Mouse (Mus musculus): ENCODE results near the gene Nfkbie. TPM values are rescaled to one million over a fixed set of nuclear protein-coding genes. Genes with fewer than 3 reads are reported as not detected.

The Nfkbie gene
- total RNA-seq, 4 experiments from 2014 or later, result 4.2 to 6.4 (median 5.6) TPM

- no peak for DNase-seq
Measured at GRCm38 (mm10) chr17:45598891-45599290, 43.4 kb downstream of the Nfkbie start.

DNA sequence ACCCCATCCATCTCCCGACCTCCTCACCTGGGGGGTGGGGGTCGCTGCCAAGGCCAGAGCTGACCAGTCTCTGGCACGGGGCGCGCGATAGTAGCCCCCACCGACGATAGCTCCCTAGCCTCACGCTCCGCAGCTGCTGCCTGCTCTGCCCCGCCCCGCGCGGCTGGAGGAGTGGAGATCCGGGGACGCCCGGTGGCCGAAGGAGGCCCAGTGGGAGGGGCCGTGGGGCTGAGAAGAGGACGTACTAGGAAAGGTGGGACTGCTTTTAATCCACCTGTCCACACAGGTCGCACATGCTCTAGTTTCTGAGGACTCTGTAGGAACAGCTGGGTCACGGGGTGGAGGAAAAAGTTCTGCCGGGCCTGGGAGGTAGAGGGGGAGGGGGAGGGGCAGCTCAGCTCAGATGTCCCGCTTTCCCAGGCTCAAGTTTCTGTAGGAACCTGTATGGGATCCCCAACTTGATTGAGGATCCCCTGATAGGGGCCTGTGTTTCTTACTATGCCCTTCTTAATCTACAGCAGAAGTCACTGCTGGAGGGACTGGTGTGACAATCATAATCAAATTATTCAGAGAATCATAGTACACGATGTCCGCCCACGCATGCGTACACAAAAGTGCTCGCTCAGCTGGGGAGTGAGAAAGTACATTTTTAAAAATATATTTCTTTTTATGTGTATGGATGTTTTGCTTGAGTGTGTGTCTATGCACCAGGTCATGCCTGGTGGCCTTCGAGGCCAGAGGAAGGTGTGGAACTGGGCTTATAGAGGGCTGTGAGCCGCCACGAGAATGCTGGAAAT, 44.1 kb downstream of the Nfkbie start, which contains the start of gene Slc29a1:
Slc29a1 (minus strand) TSS at position 161 of the 797 bp plus-strand sequence.
- DNase-seq, result no peak

DNA sequence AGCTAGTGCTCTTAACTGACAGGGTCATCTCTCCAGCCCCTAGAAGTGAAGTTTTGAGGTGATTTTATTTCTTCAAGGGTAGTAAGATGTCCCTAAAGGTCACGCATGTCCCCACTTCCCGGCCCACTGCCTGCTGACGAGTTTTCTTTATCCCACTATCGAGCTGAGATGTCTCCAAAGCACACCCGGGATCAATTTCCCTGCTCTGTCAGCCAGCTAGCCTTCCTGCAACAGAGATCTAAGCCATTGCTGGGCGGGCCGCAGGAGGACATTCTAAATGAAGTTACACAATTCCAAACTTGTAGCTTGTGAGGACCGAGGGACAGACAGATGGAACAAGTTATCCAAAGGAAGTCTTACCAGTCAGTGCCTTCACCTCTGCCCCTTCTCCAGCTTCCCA, 44.8 kb downstream of the Nfkbie start:
- DNase-seq, result no peak

- DNase-seq, result no peak
Measured at GRCm38 (mm10) chr17:45601325-45601724, 45.8 kb downstream of the Nfkbie start.

DNA sequence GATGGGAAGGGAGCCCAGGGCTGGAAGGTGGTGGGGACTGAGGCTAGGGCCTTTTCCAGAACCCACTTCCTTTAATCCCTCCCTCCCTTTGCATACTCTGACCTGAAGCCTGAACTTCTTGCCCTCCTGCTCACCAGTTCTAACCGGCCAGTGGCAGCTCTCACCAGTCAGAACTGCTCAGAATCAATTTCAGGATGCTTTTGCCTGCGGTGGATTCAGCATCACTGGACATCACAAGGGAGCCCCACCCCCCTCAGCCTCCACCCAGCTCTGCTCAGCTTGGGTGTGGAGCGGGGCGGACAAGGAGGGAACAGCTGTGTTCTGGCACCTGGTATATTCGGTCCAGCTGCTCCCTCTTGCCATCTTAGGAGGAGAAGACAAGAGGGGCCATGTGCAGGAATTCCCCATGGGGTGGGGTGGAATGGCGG, 46.4 kb downstream of the Nfkbie start, which contains the start of gene Mymx:
Mymx (minus strand) TSS at position 226 of the 428 bp plus-strand sequence.
- no peak for DNase-seq

GRCm38 (mm10) chr17:45602984-45603383, 47.5 kb downstream of the Nfkbie start:
- DNase-seq, result no peak

- DNase-seq, result no peak
Measured at GRCm38 (mm10) chr17:45606992-45607879, 51.7 kb downstream of the Nfkbie start.

DNA sequence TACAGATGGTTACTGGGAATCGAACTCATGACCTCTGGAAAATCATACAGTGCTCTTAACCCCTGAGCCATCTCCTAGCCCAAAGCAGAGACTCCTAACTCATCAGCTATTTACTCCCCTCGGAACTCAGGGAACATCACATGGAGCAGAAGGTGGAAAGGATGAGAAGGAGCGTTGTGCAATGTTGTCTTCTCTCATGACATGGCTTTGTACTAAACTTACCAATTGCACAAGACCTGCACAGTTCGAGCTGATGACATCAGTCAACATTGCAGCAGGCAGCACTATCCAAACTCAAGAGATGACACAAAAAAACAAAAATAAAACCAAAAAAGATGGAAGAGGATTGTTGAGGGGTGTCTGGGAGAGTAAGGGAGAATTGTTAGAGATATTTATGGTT, 52.9 kb downstream of the Nfkbie start:
- DNase-seq, result no peak

DNA sequence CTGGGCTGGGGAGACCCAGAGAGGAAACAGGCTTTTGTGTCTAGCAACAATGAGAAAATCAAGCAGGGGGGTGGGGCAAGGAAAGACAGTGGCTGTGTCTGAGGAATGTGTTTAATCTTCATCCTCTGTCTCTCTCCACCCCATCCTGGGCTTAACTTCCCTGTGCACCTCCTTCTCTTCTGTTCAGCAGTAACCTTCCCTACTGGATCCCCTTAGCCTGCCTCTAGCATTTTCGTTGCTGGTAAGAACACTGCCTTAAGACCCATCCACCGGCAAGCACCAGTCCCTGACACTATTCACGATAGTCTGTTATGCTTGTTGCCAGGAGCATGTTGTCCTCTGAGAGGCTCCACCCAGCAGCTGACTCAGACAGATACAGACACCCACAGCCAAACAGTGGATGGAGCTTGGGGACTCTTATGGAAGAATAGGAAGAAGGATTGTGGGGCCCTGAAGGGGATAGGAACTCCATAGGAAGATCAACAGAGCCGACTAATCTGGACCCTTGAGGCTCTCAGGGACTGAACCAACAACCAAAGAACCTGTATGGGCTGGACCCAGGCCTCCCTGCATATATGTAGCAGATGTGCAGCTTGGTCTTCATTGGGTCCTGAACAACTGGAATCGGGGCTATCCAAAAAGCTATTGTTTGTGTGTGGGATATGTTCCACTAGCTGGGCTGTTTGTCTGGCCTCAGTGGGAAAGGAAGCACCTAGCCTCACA, 54.8 kb downstream of the Nfkbie start:
- no peak for DNase-seq

GRCm38 (mm10) chr17:45612008-45612407, 56.5 kb downstream of the Nfkbie start:
- no peak for DNase-seq

Other genes starting within 250 kb of the Nfkbie start
- gene Cdc5l, start 122.0 kb upstream of the Nfkbie start, total RNA-seq (2022), result 10 to 100 TPM; 34.2 to 45.1 (median 40.6) TPM
- under 1 TPM in 2 of 4 experiments, not detected in 2; 0.17 to 0.24 TPM for gene Spats1, start 80.3 kb upstream of the Nfkbie start, total RNA-seq (2022)
- gene Aars2, start 48.9 kb upstream of the Nfkbie start, total RNA-seq (2022), result 10 to 100 TPM; 18.1 to 23.7 (median 19.0) TPM
- gene Tcte1, start 32.3 kb upstream of the Nfkbie start, total RNA-seq (2022), result not detected
- under 1 TPM; 0.09 to 0.17 (median 0.14) TPM for gene Tmem151b, start 6.0 kb upstream of the Nfkbie start, total RNA-seq (2022)
- 10 to 100 TPM; 51.7 to 68.9 (median 61.0) TPM for gene Slc35b2, start 8.2 kb downstream of the Nfkbie start, total RNA-seq (2022)
- gene Hsp90ab1, start 17.6 kb downstream of the Nfkbie start, total RNA-seq (2022), result 1,000 to 10,000 TPM; 1,432 to 3,205 (median 1,905) TPM
- 100 to 1,000 TPM; 145 to 174 (median 158) TPM for gene Slc29a1, start 43.9 kb downstream of the Nfkbie start, total RNA-seq (2022)
- gene Mymx, start 46.4 kb downstream of the Nfkbie start, total RNA-seq (2022), result under 1 TPM in 2 of 4 experiments, not detected in 2; 0.32 to 0.38 TPM
- under 1 TPM in 1 of 4 experiments, not detected in 3; 0.89 TPM for gene Capn11, start 103.6 kb downstream of the Nfkbie start, total RNA-seq (2022)
- 100 to 1,000 TPM; 109 to 120 (median 112) TPM for gene Mrpl14, start 130.6 kb downstream of the Nfkbie start, total RNA-seq (2022)
- 10 to 100 TPM; 38.2 to 75.2 (median 53.9) TPM for gene Tmem63b, start 131.2 kb downstream of the Nfkbie start, total RNA-seq (2022)
- not detected for gene 1600014C23Rik, start 178.1 kb downstream of the Nfkbie start, total RNA-seq (2022)

All from adrenal gland, adult 8-10 months (tissue).